Mouse (Mus musculus): ENCODE data around the gene Gucy2g. TPM values are rescaled to one million over a fixed set of nuclear protein-coding genes. Genes with fewer than 3 reads are reported as not detected.

The Gucy2g gene
- total and polyA plus RNA-seq, 3 experiments: not detected

DNA sequence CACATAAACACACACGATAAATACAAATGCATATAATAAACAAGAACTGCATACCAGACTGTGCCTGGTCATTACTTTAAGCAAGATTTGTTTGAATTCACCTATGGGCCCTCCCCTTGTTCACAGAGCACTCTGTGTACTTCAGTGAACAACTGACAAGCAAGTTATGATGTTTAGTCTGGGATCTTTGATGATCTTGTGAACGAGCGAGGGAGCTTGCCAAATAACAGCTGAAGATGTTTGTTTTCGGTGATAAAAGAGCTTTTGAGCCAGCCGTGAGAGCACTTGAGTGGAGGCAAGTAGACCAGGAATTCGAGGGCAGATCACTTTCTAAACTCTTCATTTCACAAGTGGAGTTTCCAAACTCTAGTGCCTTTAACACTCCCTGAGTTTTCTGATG lies 72.7 kb downstream of the Gucy2g start:
- no peak overlapping the region for H3K4me2 ChIP-seq (ENCODE audit: insufficient read depth, low read depth, poor library complexity, severe bottlenecking)

GRCm38 (mm10) chr19:55167741-55168140 lies 73.3 kb downstream of the Gucy2g start:
- DNase-seq (ENCODE audit: extremely low read depth): no peak
- dilution Hi-C loops (cut with MboI; ENCODE audit: extremely low pct_ligation_motif_present, extremely low pct_unique_long_range_greater_than_20kb, low sequenced_read_pairs) (no loop called here), in situ Hi-C loops (cut with MboI; ENCODE audit: low pct_ligation_motif_present, low pct_unique_long_range_greater_than_20kb, low sequenced_read_pairs) (no loop called here)
- peaks cover 3% of the 10 kb centered on the region for H3K9me3 ChIP-seq (replicated peaks; ENCODE audit: low read length)
- no peak overlapping the region for H3K4me2 ChIP-seq (ENCODE audit: insufficient read depth, low read depth, poor library complexity, severe bottlenecking)
- H3K36me3 ChIP-seq (replicated peaks in 1 of 2; ENCODE audit: control insufficient read depth in 1 of 2, insufficient read depth in 1 of 2, low read length in 1 of 2): no peaks in the 10 kb centered on the region
- H3K9ac ChIP-seq (ENCODE audit: insufficient read depth, low read depth): no peak overlapping the region
- H3K4me3 ChIP-seq (replicated peaks in 1 of 3; ENCODE audit: low read depth in 2 of 3, low read length in 2 of 3, poor library complexity in 1 of 3): no peak overlapping the region
- TF ChIP-seq IRF4 (IDR thresholded peaks at IDR 0.05; ENCODE audit: low read depth, low read length) (no peak), UBTF (IDR thresholded peaks at IDR 0.05; ENCODE audit: low read depth, low read length) (no peak), RAD21 (IDR thresholded peaks at IDR 0.05; ENCODE audit: low read depth, low read length) (no peak), ZNF384 (IDR thresholded peaks at IDR 0.05; ENCODE audit: low read depth, low read length) (no peak), SMC3 (IDR thresholded peaks at IDR 0.05; ENCODE audit: low read depth, low read length) (no peak)
- no peak overlapping the region for H3K27ac ChIP-seq (ENCODE audit: insufficient read depth, low read depth)
- peaks cover 0 to 8% of the 10 kb centered on the region in 2 experiments; a peak in 2 of 4 replicates for H3K4me1 ChIP-seq (ENCODE audit: control insufficient read depth in 1 of 2, insufficient read depth in 2 of 2)
- no peaks in the 10 kb centered on the region for H3K79me2 ChIP-seq (replicated peaks; ENCODE audit: control insufficient read depth, extremely low read depth, insufficient read depth, poor library complexity, severe bottlenecking)
- H3K27me3 ChIP-seq (replicated peaks): no peaks in the 10 kb centered on the region

More for the DNA sequence above, 72.7 kb downstream of the Gucy2g start:
- Histone ChIP-seq H3K79me2 (replicated peaks; ENCODE audit: control insufficient read depth, extremely low read depth, insufficient read depth, poor library complexity, severe bottlenecking) (no peaks in the 10 kb centered on the region), H3K27ac (ENCODE audit: insufficient read depth, low read depth) (no peak overlapping the region), H3K4me1 (ENCODE audit: control insufficient read depth in 1 of 2, insufficient read depth in 2 of 2) (peaks cover 0 to 8% of the 10 kb centered on the region in 2 experiments; a peak in 2 of 4 replicates), H3K27me3 (replicated peaks) (no peaks in the 10 kb centered on the region), H3K9ac (ENCODE audit: insufficient read depth, low read depth) (no peak overlapping the region), H3K9me3 (replicated peaks; ENCODE audit: low read length) (peaks cover 3% of the 10 kb centered on the region), H3K36me3 (replicated peaks in 1 of 2; ENCODE audit: control insufficient read depth in 1 of 2, insufficient read depth in 1 of 2, low read length in 1 of 2) (no peaks in the 10 kb centered on the region), H3K4me3 (replicated peaks in 1 of 3; ENCODE audit: low read depth in 2 of 3, low read length in 2 of 3, poor library complexity in 1 of 3) (no peak overlapping the region)
- dilution Hi-C loops (cut with MboI; ENCODE audit: extremely low pct_ligation_motif_present, extremely low pct_unique_long_range_greater_than_20kb, low sequenced_read_pairs) (no loop called here), in situ Hi-C loops (cut with MboI; ENCODE audit: low pct_ligation_motif_present, low pct_unique_long_range_greater_than_20kb, low sequenced_read_pairs) (no loop called here)
- TF ChIP-seq MAZ (IDR thresholded peaks at IDR 0.05; ENCODE audit: low read depth, low read length) (no peak), TBP (conservative IDR thresholded peaks at IDR 0.05; ENCODE audit: low read depth, low read length) (no peak), CHD1 (IDR thresholded peaks at IDR 0.05; ENCODE audit: low read depth, low read length) (no peak), MAX (IDR thresholded peaks at IDR 0.05; ENCODE audit: low read length) (no peak), ZNF384 (IDR thresholded peaks at IDR 0.05; ENCODE audit: low read depth, low read length) (no peak), MXI1 (IDR thresholded peaks at IDR 0.05; ENCODE audit: low read depth, low read length) (no peak), ZKSCAN1 (IDR thresholded peaks at IDR 0.05; ENCODE audit: borderline replicate concordance, low read depth, low read length) (no peak), ETS1 (conservative IDR thresholded peaks at IDR 0.05; ENCODE audit: low read depth, low read length) (no peak), ZC3H11A (IDR thresholded peaks at IDR 0.05; ENCODE audit: low read depth, low read length) (no peak), CHD2 (IDR thresholded peaks at IDR 0.05; ENCODE audit: low read length) (no peak), SMC3 (IDR thresholded peaks at IDR 0.05; ENCODE audit: low read depth, low read length) (no peak), BHLHE40 (IDR thresholded peaks at IDR 0.05; ENCODE audit: low read depth, low read length) (no peak), RAD21 (IDR thresholded peaks at IDR 0.05; ENCODE audit: low read depth, low read length) (no peak)
- no peak for DNase-seq (ENCODE audit: extremely low read depth)

All from CH12.LX (cell line).